Mouse (Mus musculus): Measurements from ENCODE around the gene Pepd. TPM values are rescaled to one million over a fixed set of nuclear protein-coding genes. Genes with fewer than 3 reads are reported as not detected.

Pepd gene
- total RNA-seq, 4 experiments from 2014 or later: 32.5 to 36.0 (median 33.8) TPM

DNA sequence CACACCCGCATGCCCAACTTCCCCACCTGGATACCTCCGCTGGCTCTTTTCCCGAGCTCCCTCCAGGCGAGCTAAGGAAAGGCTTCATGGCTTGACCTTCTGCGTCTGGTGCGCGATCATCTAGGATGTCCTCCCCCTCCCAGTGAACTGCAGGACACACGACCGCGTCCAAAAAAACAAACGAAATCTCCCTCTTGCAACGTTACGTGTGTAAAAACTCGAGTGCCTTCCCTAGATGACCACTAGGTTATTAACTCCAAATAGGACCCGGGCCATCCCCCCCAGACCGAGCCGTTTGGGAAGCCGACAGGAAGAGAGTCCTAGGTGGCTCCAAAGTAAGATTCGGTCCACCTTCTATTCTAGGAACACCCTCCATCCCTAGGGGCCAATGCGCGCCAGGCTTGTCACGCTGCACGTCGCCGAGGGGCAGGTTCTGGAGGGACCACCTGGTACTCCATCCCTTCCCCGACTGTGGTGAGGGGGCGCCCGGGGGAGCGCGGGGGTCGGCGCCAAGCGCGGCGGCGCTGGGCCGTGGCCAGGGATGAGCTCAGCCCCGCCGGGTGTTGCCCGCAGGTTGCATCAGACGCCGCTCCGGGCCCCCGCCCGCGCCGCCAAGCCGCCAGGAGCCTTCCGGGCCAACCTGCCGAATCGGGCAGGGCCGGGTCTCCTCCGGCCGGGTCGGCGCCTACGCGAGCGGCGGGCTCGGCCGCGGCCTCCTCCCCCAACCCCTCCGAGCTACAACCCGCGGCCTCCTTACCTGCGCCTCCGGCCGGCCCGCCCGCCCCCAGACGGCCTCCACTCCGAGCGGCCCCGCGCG, 143.6 kb downstream of the Pepd start:
- peak; percentile 51 to 61 for DNase-seq (ENCODE audit: low spot score in 2 of 2)

DNA sequence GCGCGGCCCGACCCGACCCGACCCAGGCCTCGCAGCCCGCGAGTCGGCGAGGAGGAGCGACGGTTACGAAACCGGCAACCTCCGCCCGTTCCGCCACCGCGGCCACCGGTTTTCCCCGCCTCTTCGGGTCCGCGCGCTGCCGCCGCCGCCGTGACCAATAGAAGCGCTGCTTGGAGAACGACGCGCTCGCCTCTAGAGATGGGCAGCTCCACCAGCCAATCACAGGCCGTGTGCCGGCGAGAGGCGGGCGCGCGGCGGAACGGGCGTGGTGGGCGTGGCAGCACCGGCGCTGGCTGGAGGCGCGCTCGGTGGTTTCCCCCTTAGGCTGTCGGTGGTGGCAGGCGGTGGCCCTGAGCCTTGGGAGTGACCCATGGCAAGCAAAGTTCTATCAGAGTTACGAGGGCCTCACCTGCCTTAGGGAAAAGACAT, 144.3 kb downstream of the Pepd start, which contains the start of gene Cebpg:
TSS of gene Cebpg (minus strand) at position 138 of the 429 bp plus-strand sequence.
- DNase-seq (ENCODE audit: low spot score in 2 of 2): peak; percentile 93 to 99

DNA sequence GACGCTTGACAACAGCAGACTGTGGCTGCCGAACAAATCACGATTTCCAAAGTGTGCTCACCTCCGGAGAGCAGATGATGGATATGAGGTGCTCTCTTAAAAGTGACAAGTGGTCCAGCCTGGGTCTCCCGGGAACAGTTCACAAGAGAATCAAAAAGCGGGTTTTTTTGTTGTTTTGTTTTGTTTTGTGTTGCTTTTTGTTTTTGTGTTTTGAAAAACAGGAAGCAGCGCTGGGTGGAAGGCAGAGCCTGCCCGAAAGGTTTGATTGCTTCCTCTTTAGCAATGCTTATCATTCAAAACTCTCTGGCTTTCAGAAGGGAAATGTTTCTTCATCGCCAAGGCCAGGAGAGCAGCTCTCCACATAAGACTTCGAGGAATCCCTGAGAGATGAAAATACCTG, 144.8 kb downstream of the Pepd start:
- DNase-seq (ENCODE audit: low spot score in 2 of 2): no peak

DNA sequence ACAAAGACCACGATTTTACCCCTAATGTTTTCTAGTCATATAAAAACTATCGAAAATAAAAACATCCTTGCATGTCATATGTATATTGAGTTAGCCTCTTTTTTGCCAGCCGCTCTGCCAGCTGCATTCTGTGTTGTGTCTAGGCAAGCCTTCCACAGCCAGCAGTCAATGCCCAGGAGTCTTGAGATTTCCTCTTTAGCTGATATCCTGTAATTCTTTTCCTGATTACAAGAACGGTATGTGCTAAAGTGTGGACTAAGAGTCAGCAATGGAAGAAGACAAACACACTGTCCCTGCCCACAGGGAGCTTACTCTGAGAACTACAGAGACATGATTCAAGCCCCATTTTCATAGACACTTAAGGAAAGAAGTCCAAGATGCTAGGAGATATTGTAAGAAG, 145.4 kb downstream of the Pepd start:
- no peak for DNase-seq (ENCODE audit: low spot score in 2 of 2)

DNA sequence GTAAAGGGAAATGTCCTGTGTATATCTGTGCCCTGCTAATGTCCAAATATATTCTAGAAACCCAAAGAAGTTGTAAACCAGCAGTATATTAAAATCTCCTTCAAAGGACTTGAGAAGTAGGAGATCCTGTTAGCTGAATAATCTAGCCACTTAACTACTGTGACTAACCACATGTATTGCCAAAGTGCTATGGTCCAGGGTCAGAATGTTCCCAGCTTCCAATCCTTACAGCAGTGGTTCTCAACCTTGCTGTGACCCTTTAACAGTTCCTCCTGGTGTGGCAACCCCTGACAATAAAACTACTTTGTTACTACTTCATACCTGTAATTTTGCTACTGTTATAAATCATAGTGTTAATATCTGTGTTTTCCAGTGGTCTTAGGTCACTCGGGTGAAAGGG, 146.2 kb downstream of the Pepd start:
- no peak for DNase-seq (ENCODE audit: low spot score in 2 of 2)

DNA sequence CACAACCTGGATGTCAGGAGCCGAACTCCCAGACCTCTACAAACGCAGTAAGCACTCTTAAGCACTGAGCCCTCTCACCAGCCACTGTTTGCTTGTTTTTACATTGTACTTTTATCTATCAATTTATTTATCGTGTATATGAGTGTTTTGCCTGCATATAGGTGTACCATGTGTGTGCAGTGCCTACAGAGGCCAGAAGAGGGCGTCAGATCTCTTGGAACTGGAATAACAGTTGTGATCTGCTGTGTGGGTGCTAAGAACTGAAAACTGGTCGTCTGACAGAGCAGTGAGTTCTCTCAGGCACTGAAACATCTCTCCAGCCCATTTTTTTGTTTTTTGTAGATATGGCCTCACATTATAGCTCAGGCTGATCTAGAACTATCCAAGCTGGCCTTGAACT, 147.3 kb downstream of the Pepd start:
- DNase-seq (ENCODE audit: low spot score in 2 of 2): no peak

DNA sequence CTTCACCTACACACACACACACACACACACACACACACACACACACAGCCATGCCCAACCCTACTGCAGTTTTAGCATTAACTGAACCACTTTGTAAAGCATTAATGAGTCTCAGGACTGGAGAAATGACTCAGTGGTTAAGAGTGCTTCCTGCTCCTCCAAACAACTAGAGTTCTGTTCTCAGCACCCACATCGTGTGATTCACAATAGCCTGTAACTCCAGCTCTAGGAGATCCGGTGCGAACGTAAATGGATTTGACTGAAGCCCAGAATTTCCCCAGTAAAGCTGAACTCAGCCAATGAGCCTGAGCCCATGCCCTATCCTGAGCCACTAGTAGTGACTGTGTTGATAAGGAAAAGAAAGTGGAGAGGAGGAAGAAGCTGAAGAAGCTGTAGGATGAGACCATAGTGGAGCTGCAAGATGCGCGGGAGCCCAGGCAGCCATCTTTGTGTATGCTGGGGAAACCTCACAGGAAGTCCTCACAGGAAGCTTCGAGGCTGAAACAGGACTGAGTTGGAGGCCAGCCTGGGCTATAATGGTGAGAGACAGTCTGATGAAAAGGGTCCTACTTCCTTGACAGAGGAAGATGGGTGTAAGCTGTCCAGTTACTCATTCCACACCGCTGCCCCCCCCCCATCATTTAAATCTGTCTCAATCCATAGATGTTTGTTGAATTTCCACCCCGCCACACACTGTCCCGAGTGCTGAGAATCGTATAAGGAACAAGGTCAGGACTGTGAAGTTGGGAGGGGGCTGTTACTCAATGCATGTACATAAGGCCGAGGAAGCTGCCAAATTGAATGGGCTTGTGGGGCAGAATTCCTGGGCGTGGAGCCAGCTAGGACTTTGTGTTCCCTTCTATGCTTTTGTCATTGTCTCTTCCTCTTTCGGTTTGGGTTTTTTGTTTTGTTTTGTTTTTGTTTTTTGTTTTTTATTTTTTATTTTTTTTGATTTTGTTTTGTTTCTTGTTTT, 152.4 kb downstream of the Pepd start:
- no peak for DNase-seq (ENCODE audit: low spot score in 2 of 2)

DNA sequence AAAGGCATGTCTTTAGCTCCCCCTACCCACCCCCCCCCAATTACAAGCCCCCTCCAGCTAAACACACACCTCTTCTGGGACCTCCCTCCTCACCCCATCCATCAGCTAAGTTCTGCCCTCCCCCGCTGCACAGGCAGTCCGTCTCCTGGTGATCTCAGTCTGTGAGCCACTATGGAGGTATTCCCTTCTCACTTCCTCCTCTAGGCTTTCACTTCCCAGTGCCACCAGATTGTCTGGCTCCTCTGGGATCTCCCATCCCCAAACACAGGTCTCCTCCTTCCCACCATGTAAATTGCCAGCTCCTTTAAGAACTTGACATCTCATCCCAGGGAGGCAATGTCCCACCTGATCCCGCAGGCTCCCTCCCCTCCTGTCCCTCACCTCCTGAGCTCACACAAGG, 153.8 kb downstream of the Pepd start:
- no peak for DNase-seq (ENCODE audit: low spot score in 2 of 2)

DNA sequence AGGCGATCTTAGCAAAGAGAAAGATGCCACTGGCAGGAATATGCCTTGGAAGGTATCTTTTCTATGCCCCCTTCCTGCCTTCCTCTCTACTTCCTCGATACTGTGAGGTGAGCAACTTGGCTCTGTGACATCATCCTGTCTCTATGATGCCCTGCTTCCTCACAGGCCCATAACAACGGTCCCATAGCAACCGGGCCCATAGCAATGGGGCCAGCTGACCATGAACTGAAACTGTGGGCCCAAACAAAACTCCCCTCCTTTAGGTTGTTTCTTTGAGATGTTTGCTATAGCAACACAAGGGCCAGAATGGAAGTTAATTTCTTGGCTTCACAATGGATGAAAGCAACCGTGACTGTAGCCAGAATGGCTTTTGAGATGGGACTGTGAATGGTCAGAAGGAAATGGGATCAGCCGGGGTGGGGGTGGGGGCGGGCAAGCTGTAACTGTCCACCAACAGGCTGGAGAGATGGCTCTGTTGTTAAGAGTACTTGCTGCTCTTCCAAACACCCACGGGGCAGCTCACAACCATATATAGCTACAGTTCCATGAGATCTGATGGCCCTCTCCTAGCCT, 154.5 kb downstream of the Pepd start:
- no peak for DNase-seq (ENCODE audit: low spot score in 2 of 2)

DNA sequence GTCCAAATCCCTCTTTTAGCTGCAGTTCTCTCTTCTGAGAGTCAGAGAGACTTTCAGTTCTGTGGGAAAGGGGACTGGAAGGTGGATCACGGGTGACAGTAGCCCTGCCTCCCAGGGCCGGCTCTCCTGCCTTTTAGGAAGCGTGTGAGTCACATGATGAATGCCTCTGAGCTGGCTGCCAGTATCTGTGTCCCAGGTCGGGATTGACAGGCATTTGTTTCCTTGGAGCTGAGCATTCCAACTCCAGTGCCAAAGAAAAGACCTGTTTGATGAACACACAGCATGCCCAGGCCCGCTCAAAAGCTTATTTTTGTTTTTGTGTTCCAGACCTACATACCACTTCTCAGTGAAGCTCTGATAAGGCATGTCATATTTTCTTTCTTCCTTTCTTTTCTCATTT, 164.5 kb downstream of the Pepd start:
- no peak for DNase-seq (ENCODE audit: low spot score in 2 of 2)

DNA sequence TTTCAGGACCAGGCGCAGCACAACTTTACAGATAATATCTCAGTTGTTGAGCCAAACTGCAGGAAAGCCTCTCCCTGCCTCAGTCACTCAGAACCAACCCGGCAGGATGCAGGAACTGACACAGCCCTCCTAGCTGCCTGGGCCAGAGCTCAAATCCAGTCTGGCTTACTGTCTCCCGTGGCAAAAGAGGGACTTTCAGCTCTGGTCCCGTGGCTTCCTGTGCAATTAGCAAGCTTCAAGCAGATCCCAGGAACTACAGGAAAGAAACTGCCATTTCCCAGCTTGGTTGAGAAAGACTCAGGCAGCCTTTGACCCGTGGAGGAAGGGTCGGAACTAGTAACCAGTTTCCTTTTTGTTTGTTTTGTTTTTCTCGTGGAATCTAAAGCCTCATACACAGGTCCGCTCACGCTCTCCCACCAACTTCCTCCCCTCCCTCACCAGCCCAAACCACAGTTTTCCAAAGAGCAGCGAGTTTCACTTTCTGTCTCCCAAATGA, 168.7 kb downstream of the Pepd start:
- no peak for DNase-seq (ENCODE audit: low spot score in 2 of 2)

DNA sequence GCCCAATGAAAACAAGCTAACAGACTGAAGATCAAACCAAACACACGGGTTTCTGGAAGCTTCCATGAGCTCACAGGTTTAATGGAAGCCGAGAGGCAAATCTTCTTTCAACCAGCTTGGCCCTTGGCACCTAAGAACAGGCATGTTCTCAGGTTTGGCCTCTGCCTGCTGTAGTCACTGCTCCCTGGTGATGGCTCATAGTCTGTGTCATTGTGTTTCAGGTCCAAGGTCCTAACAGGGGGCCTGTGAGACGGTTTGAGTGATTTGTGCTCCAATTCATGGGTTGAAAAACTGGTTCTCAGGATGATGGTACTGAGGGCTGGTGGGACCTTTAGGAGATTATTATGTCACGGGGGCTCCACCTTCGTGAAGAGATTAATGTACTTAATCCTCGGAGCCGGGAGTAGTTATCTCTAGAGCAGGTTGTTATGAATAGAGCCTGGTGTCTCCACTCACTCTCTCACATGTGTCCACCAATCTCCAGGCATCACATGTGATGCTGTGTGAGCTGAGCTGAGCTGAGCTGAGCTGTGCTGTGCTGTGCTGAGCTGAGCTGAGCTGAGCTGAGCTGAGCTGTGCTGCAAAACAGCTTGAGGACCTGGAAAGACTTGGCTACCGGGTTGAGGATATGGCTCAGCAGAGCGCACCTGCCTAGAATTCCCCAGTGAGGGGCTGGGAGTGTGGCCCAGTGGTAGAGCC, 169.4 kb downstream of the Pepd start:
- DNase-seq (ENCODE audit: low spot score in 2 of 2): no peak

DNA sequence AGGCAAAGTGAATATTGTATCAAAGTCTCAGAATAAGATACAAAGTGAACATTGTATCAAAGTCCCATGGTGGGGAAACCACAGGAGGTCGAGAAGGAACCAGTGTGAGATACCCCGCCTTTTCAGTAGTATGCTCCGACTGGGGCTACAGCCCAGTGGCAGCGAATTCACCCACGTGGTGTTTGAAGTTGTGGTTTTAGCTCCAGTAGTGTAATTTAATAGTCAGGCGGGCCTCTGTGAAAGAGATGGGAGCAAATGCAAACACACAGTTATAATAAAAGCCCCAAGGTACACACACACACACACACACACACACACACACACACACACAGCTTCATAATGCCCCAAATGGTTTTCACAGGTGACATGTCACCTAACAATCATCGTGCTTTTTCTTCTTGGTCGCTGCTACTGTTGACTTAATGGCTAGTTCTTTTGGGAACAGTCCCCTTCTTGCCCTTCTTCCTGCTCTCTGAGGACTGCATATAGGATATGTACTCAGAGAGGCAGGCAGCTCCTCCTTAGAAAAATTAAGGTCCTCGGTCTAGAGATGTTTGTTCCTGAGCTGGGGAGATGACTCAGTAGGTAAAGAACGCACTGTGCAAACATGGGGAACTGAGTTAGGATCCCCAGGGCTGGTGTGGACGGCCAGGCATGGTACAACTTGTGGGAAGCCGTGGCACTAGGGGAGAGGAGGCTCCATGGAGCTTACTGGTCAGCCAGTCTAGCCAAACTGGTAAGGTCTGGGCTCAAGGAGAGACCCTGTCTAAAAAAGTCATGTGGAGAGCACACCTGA, 172.6 kb downstream of the Pepd start:
- no peak for DNase-seq (ENCODE audit: low spot score in 2 of 2)

DNA sequence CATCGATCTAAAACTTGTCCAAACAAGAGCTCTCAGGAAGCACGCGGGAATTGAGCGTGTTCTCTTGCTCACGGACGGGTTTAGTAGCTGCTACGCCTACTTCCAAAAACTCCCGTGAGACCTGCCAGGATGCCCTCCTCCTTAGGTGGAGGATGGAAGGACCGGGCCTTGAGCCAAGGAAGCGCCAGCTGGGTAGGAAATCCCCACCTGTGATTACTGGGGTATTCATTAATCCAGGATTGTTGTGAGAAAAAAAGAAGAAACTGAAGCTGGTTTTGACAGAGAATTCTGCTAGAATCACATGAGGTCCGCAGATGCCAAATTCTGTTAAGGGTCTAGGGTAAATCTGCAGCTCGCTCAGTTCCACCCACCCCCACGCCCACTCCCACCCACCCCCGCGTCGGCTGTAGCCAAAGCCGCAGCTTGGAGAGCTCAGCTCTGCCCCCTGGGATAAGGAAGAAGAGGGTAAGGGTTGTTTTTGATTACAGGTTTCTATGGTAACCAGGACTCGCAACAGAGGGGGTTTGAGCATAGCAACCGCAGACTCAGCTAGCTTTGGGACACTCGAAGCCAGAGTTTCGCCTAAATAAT, 174.2 kb downstream of the Pepd start:
- peak in 1 of 2 experiments; percentile 18 for DNase-seq (ENCODE audit: low spot score in 2 of 2)

DNA sequence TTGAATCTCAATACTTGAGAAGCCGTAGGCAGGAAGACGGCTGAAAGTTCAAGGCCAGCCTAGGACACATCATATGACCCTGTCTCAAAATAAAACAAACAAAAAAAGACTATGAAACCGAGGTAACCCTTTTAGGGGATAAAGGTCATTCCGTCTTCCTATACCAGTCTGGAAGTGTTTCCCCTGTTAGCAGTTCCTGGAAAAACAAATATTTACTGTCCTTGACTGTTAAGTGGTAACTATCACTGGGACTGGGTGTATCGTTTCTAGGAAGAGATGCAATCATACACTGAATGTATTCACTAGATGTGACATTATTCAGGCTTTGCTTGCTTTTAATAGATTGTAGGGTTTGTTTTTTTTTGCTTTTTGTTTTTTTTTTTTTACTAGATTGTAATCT, 178.4 kb downstream of the Pepd start:
- DNase-seq (ENCODE audit: low spot score in 2 of 2): no peak

Small RNAs within 50 kb of the gene (microRNA-seq; reads per million reads assigned to microRNA genes)
- 0 reads per million in 2 experiments for gene Gm25033

Other genes with a start within 250 kb of the Pepd start
- gene Chst8, start 99.7 kb upstream of the Pepd start, total RNA-seq (2022): 10 to 100 TPM; 14.6 to 19.4 (median 17.7) TPM
- 10 to 100 TPM; 29.4 to 43.7 (median 35.0) TPM for gene Cebpg, start 144.2 kb downstream of the Pepd start, total RNA-seq (2022)
- gene Cebpa, start 206.9 kb downstream of the Pepd start, total RNA-seq (2022): 10 to 100 TPM in 3 of 4 experiments, 1 to 10 TPM in 1; 8.8 to 31.2 (median 15.8) TPM